Mouse (Mus musculus): ENCODE measurements at regions not wholly inside any gene's neighbourhood (a gene's known extent, or its start where the extent isn't known, plus 50 kb on each side); places are given as distances from the start of the nearest gene placed in this dataset.
A peak's percentile ranks its signal among the peaks of the same experiment; 100 is the strongest.

GRCm38 (mm10) chr2:101159276-101159675 is 465.2 kb upstream of the Rag2 start:
- peak; percentile 78 for TF ChIP-seq CTCF (conservative IDR thresholded peaks at IDR 0.05; ENCODE audit: low read length)
- no peak for TF ChIP-seq NANOG (IDR thresholded peaks at IDR 0.05; ENCODE audit: borderline replicate concordance, low read length)
- no peak for TF ChIP-seq POU5F1 (IDR thresholded peaks at IDR 0.05; ENCODE audit: borderline replicate concordance, low read length)

All from E14TG2a.4 (cell line).